ENCODE assay signal across 9 mouse cellular contexts in the genomic region with DNA sequence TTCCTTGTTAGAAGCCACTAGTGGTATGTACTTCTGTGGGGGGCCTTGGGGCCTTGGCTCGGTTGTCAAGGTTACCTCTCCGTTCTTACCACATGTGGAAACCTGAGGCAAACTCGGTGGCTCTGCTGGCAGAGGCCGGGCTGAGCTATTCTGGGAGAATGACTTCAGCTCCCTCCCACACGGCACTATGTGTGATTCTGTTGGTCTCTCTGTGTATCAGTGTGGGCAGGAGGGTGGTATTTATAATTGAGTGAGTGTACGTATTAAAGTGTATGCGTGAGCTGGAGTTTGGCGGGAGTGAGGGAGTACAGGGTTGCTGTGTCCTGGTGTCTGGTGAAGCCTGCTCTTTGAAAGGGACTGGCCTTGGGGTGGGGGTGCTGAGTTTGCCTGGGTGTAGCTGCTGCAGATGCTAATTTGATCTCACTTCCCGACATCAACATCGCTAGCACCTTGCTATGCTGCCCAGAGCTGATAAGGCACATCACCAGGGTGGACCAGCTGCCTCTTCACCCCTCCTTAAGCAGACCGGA. TPM values are rescaled to one million over a fixed set of nuclear protein-coding genes. Genes with fewer than 3 reads are reported as not detected.
DNase-seq lines count a peak whose midpoint lies in the region; ATAC-seq lines count a peak whose summit lies in the region.
"Had no signal": no experiment of that assay in that cellular context is flagged by ENCODE, and none has a peak within 500 bp of the region (broad histone marks: within the 10 kb centered on the region; RNA-seq: fewer than 3 reads in every experiment).

No protein-coding gene starts in this region.

- ATAC-seq in megakaryocyte progenitor cell, adult 5-6 weeks (replicated peaks; ENCODE audit: poor library complexity) = peak; percentile 5; the same call in 1 of the 2 replicates

- peak; percentile 50 for DNase-seq in cerebellum, adult 9-11 months
- DNase-seq in cerebellum, postnatal 4 days (ENCODE audit: low spot score in 2 of 2) = no peak
- DNase-seq in spleen, postnatal 10 days (ENCODE audit: low spot score in 2 of 2) = peak; percentile 59 to 61
- no peak for DNase-seq in spleen, adult 12 weeks (ENCODE audit: low spot score)
- peak; percentile 55 for DNase-seq in gastrocnemius, postnatal 10 days
- DNase-seq in layer of hippocampus, adult 9-11 months = peak; percentile 92
- no peak for DNase-seq in urinary bladder, adult 2 months (ENCODE audit: low spot score)

RNA-seq across cellular contexts. Expression of gene Btg2, which starts 4.1 kb away (rescaled TPM):
- 10 to 100 TPM; 25.0 to 30.4 TPM for total RNA-seq in gastrocnemius, postnatal 10 days (2021)
- 14.2 and 22.2 TPM in 2 replicates for total RNA-seq in megakaryocyte progenitor cell, adult 5-6 weeks (2015)
- 38.7 and 47.8 TPM in 2 replicates for total RNA-seq in megakaryocyte progenitor cell, adult 5-6 weeks (2017)
- polyA plus RNA-seq in urinary bladder, adult 2 months (2012; rRNA removed) = 48.4 and 67.8 TPM in 2 replicates

RNA-seq across cellular contexts. Expression of gene Chit1, which starts 28.0 kb away (rescaled TPM):
- total RNA-seq in gastrocnemius, postnatal 10 days (2021) = under 1 TPM in 1 of 2 experiments, not detected in 1; 0.16 TPM
- 1.3 and 2.3 TPM in 2 replicates for total RNA-seq in megakaryocyte progenitor cell, adult 5-6 weeks (2015)
- 0.74 and 1.8 TPM in 2 replicates for total RNA-seq in megakaryocyte progenitor cell, adult 5-6 weeks (2017)
- 0.04 TPM in 1 of 2 replicates, not detected in the other for polyA plus RNA-seq in urinary bladder, adult 2 months (2012; rRNA removed)
- total RNA-seq: gastrocnemius, adult 8-10 months had no signal

RNA-seq across cellular contexts. Expression of gene Fmod, which starts 46.0 kb away (rescaled TPM):
- 100 to 1,000 TPM; 214 to 221 TPM for total RNA-seq in gastrocnemius, postnatal 10 days (2021)
- total RNA-seq in megakaryocyte progenitor cell, adult 5-6 weeks (2015) = not detected in 2 replicates
- total RNA-seq in megakaryocyte progenitor cell, adult 5-6 weeks (2017) = not detected in 2 replicates
- 14.0 and 18.9 TPM in 2 replicates for polyA plus RNA-seq in urinary bladder, adult 2 months (2012; rRNA removed)

Comparison
In these comparisons a context has a peak if more than half of its experiments do, and no peak if none do; other contexts are left out.
1. DNase-seq: peak in cerebellum, adult 9-11 months (single experiment), spleen, postnatal 10 days (2 of 2), gastrocnemius, postnatal 10 days (single experiment) and layer of hippocampus, adult 9-11 months (single experiment); none in cerebellum, postnatal 4 days (0 of 2), spleen, adult 12 weeks (single experiment) and urinary bladder, adult 2 months (single experiment).
2. RNA of gene Fmod, which starts 46.0 kb away (total RNA-seq): 214 to 221 TPM in gastrocnemius, postnatal 10 days; not detected in megakaryocyte progenitor cell, adult 5-6 weeks; every median in the first group is over 100 times any median in the second.